Mouse (Mus musculus) embryonic facial prominence, embryonic 10.5 days (tissue): ENCODE measurements around the gene Cd209f. TPM values are rescaled to one million over a fixed set of nuclear protein-coding genes. Genes with fewer than 3 reads are reported as not detected.
"Not testable (repeated sequence)": the region's sequence is repeated elsewhere in the genome, so short reads cannot be mapped to it uniquely, and the experiment has no call there.

Experiments
- DNase-seq: peaks from one replicate; pipeline ENCODE4 v3.0.0-alpha.2; 2017; ENCODE audit warnings: low spot score
- H3K27ac ChIP-seq: fragments of 300-500 bp; sonication (generic); replicated peaks from 2 replicates; pipeline ENCODE4 v1.5.1; 2016; ENCODE audit warnings: mild to moderate bottlenecking
- H3K27me3 ChIP-seq: fragments of 300-500 bp; sonication (generic); replicated peaks from 2 replicates; pipeline ENCODE4 v1.6.1; 2016; ENCODE audit warnings: low read depth, mild to moderate bottlenecking; ENCODE audit not compliant: poor library complexity, severe bottlenecking
- H3K36me3 ChIP-seq: fragments of 300-500 bp; sonication (generic); replicated peaks from 2 replicates; pipeline ENCODE4 v1.6.1; 2016; ENCODE audit warnings: mild to moderate bottlenecking, moderate library complexity
- H3K4me1 ChIP-seq: fragments of 300-500 bp; sonication (generic); 2 replicates; pipeline ENCODE4 v1.6.1; 2016
- H3K4me3 ChIP-seq: fragments of 300-500 bp; sonication (generic); 2 replicates; pipeline ENCODE4 v1.5.1; 2016; ENCODE audit warnings: mild to moderate bottlenecking, moderate library complexity
- H3K9me3 ChIP-seq: fragments of 300-500 bp; sonication (generic); 2 replicates; pipeline ENCODE4 v1.6.1; 2016; ENCODE audit warnings: mild to moderate bottlenecking
- WGBS: fragments of 180-500 bp; shearing (Covaris S2); methylation state at CpG from one replicate; pipeline ENCODE4 v1.1.7; 2016; 5-methylcytosine and 5-hydroxymethylcytosine counted together
- polyA plus RNA-seq: library from polyadenylated mRNA; unstranded; fragments of >200 nt; fragmentation: Nextera tagmentation; extraction: Ambion mirVana; gene quantifications from 2 replicates; pipeline ENCODE4 v1.2.1, GENCODE M21; 2016

Gene Cd209f
- polyA plus RNA-seq: not detected in 2 replicates

DNA sequence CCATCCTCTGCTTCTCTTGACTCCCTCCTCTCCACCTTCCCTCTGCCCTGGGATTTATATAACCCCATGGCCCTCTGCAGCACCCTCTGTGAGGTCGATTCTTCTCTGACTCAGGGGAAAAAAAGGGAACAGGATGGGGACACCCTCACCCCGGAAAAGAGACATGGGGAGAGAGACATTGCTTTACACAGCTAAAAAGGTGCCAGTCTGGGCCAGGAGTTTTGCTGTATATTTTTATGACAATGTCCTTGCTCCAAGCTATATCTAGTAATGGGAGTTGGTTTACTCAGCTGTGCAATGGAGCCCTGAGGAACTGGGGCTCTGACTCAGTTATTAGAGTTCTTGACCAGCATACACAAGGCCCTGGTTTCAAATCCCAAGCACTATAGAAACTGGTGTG is at the start of gene Cd209f:
TSS of gene Cd209f (minus strand) at position 101 of the 400 bp plus-strand sequence.
- H3K9me3 ChIP-seq, DNase-seq, H3K27ac ChIP-seq, H3K36me3 ChIP-seq, H3K4me1 ChIP-seq, H3K4me3 ChIP-seq, H3K27me3 ChIP-seq: not testable (repeated sequence)
- WGBS: 62% methylated on average over 2 of the region's 2 CpGs

DNA sequence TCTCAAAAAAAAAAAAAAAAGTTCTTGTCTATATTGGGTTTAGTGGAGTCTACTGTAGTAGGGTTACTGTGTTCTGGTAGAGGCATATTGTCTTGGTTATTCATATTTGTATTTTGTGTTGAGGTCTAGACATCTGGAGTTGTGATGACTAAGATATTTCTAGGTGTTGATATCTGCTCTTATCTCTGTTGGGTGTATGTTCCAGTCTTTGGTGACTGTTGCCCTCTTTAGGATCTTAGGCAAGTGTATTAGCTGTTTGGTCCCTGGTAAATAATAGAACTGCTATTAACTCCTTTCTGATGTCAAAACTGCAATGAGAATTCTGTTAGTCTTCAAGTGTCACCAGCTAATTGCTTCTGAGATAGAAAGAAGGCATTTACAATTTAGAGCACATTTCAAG is 49.2 kb upstream of the Cd209f start:
- DNase-seq: no peak

DNA sequence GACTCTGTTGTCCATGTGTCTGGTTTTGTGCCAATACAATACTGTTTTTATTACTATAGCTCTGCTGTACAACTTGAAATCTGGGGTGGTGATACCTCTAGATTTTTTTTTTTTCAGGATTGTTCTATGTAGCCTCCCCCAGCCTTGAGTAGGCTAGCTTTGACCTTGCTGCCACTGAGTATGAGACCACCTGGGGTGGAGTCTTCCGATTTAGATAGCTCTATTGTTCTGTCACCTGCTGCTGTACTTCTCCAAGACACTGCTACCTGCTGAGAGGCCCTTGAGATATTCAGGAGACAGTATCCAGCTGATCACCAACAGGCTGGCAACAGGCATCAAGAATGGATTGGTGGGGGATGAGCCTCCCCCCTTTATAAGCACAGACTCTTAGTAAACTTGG is 41.6 kb upstream of the Cd209f start:
- no peaks in the 10 kb centered on the region for H3K36me3 ChIP-seq
- H3K27ac ChIP-seq: no peak overlapping the region
- 38% methylated on average over 1 of the region's 1 CpGs for WGBS
- DNase-seq: no peak
- H3K4me3 ChIP-seq: no peak overlapping the region
- H3K27me3 ChIP-seq: no peaks in the 10 kb centered on the region
- H3K4me1 ChIP-seq: no peaks in the 10 kb centered on the region
- H3K9me3 ChIP-seq: peaks cover 22% of the 10 kb centered on the region

More for the DNA sequence above, 49.2 kb upstream of the Cd209f start:
- Histone ChIP-seq H3K27ac (no peak overlapping the region), H3K4me3 (no peak overlapping the region), H3K36me3 (no peaks in the 10 kb centered on the region), H3K9me3 (peaks cover 17% of the 10 kb centered on the region), H3K27me3 (no peaks in the 10 kb centered on the region), H3K4me1 (no peaks in the 10 kb centered on the region)

DNA sequence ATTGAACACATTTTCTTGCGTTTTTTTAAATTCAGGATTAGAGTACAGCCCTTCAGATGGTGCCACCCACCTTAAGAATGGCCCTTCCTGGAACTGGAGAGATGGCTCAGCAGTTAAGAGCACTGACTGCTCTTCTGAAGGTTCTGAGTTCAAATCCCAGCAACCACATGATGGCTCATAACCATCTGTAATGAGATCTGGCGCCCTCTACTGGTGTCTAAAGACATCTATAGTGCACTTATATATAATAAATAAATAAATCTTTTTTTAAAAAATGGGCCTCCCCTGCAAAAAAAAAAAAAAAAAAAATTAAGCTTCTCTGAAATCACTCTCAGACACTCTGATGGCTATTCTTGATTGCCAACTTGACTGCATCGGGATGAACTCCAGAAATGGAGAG is 36.1 kb upstream of the Cd209f start:
- Histone ChIP-seq H3K9me3 (no peaks in the 10 kb centered on the region), H3K27ac (no peak overlapping the region), H3K36me3 (no peaks in the 10 kb centered on the region), H3K4me1 (no peaks in the 10 kb centered on the region), H3K27me3 (no peaks in the 10 kb centered on the region; the same call in 1 of the 2 replicates), H3K4me3 (no peak overlapping the region)
- DNase-seq: no peak
- WGBS: 61% methylated on average over 3 of the region's 3 CpGs

DNA sequence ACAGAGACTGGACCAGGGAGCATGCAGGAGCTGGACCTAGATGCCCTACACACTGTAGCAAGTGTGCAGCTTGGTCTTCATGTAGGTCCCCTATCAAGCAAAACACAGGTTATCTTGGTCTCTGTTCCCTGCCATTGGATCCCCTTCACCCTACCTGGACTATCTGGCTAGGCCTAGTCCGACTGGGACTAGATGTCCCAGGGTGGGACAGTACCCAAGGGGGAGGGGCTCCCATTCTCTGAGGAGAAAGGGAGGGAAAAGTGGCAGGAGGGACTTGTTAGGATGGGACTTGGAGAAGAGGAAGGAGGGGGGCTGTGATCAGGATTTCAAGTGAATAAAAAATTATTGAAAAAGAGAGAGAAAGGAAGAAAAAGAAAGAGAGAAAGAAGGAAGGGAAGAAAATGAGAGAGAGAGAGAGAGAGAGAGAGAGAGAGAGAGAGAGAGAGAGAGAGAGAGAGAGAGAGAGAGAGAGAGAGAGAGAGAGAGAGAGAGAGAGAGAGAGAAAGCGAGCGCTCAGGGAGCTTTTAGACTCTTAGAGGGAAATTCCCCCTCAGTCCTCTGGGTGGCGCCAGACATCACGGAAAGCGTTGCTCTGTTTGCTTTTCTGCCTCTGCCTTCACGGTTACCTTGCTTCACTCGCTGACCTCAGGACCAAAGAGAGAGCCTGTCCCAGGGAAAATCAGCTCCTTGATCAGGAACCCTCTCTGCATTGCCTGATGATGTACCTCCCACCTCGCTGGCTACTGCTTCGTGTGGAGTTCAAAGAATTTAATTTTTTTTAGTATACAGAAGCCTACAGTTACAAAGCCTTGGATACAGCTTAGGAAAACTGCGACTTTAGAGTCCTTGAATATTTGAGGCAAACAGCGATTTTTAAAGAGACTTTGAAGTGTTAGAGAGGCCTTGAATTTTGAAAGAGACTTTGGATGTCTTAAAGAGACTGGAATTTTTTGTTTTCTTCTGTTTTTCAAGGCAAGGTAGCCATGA is 34.3 kb upstream of the Cd209f start:
- no peak overlapping the region for H3K27ac ChIP-seq
- H3K4me1 ChIP-seq: no peaks in the 10 kb centered on the region
- no peaks in the 10 kb centered on the region for H3K36me3 ChIP-seq
- no peaks in the 10 kb centered on the region for H3K9me3 ChIP-seq
- 13% methylated on average over 12 of the region's 12 CpGs for WGBS
- DNase-seq: peak; percentile 77
- no peak overlapping the region for H3K4me3 ChIP-seq
- H3K27me3 ChIP-seq: no peaks in the 10 kb centered on the region; the same call in 1 of the 2 replicates

DNA sequence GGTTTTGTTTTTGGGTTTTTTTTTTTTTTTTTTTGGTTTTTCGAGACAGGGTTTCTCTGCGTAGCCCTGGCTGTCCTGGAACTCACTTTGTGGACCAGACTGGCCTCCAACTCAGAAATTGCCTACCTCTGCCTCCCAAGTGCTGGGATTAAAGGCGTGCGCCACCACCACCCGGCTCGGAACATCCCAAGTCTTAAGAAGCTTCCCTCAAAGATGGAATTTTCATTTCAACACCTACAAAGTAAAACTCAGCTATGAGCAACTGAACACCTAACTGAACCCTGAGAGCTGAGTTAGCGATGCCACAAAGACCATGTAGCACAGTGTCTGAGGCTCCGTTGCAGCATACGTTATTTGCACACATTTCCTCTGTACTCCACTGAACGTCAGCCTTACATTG is 28.2 kb upstream of the Cd209f start, which contains the start of gene Cd209g:
TSS of gene Cd209g (plus strand) at position 301 of the 400 bp plus-strand sequence.
- no peak for DNase-seq
- no peaks in the 10 kb centered on the region for H3K36me3 ChIP-seq
- no peak within 1 kb of the TSS for H3K4me3 ChIP-seq
- H3K9me3 ChIP-seq: no peaks in the 10 kb centered on the region
- no peaks in the 10 kb centered on the region for H3K4me1 ChIP-seq
- no peak within 1 kb of the TSS for H3K27ac ChIP-seq
- WGBS: 89% methylated on average over 10 of the region's 10 CpGs
- H3K27me3 ChIP-seq: no peaks in the 10 kb centered on the region

DNA sequence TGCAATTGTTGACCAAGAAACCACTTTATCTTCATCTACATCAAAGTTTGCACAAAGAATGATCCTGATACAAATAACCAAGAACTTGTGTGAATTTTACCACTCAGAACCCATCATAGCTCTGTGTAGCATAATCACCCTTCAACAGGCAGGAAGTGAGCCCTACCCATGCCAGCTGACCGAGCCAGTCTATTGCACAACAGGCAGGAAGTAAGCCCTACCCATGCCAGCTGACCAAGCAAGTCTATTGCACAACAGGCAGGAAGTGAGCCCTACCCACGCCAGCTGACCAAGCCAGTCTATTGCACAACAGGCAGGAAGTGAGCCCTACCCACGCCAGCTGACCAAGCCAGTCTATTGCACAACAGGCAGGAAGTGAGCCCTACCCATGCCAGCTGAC is 17.1 kb downstream of the Cd209f start:
- not testable (repeated sequence) for H3K4me1 ChIP-seq, H3K9me3 ChIP-seq, H3K36me3 ChIP-seq, H3K27ac ChIP-seq, H3K4me3 ChIP-seq, DNase-seq, H3K27me3 ChIP-seq
- WGBS: 84% methylated on average over 3 of the region's 3 CpGs

DNA sequence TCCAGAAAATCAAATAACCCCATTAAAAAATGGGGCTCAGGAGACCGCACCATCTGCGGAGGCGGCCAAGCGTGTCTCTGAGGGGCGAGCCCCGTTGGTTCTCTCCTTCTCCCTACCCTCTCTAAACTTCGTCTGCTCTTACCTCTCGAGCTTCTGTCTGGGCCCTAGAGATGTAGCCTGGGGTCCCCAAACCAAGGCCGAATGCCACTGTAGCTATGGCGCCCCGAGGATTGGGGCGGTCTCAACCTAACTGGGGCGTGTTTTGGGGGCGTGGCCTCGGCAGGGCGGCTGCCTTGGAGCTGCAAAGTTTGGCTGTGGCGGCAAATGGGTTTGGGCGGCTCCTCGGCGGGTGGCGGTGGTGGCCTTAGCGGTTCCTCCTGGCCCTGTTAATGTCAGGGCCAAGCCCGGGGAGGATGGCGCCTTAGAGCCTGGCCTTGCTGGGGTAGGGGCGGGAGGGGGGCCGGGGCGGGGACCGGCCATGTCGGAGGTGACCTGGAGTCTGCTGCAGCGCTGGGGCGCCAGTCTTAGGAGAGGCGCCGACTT is 18.4 kb downstream of the Cd209f start:
- H3K27me3 ChIP-seq, H3K4me1 ChIP-seq, H3K36me3 ChIP-seq, H3K27ac ChIP-seq, DNase-seq, H3K9me3 ChIP-seq: not testable (repeated sequence)
- whole genome bisulfite sequencing: 37% methylated on average over 33 of the region's 33 CpGs
- peak overlapping the region; percentile 28; the same call in 1 of the 2 replicates for H3K4me3 ChIP-seq

Other genes starting within 250 kb of the Cd209f start
- gene Cd209d, start 227.3 kb downstream of the Cd209f start, polyA plus RNA-seq: not detected in 2 replicates
- gene Cd209b, start 179.0 kb downstream of the Cd209f start, polyA plus RNA-seq: not detected in 2 replicates
- 0.48 and 0.74 TPM in 2 replicates for gene Cd209c, start 151.1 kb downstream of the Cd209f start, polyA plus RNA-seq
- not detected in 2 replicates for gene Cd209g, start 28.3 kb upstream of the Cd209f start, polyA plus RNA-seq
- 23.3 and 25.9 TPM in 2 replicates for gene Evi5l, start 60.7 kb upstream of the Cd209f start, polyA plus RNA-seq
- gene Prr36, start 111.6 kb upstream of the Cd209f start, polyA plus RNA-seq: 5.7 and 7.2 TPM in 2 replicates
- gene Lrrc8e, start 121.0 kb upstream of the Cd209f start, polyA plus RNA-seq: 0.49 and 0.56 TPM in 2 replicates
- gene Map2k7, start 132.9 kb upstream of the Cd209f start, polyA plus RNA-seq: 31.0 and 32.8 TPM in 2 replicates
- 0.44 and 0.85 TPM in 2 replicates for gene Gm49320, start 133.0 kb upstream of the Cd209f start, polyA plus RNA-seq
- gene Tgfbr3l, start 142.4 kb upstream of the Cd209f start, polyA plus RNA-seq: 4.4 and 5.2 TPM in 2 replicates
- gene Snapc2, start 147.2 kb upstream of the Cd209f start, polyA plus RNA-seq: 62.3 and 64.6 TPM in 2 replicates
- 121 and 134 TPM in 2 replicates for gene Ctxn1, start 153.4 kb upstream of the Cd209f start, polyA plus RNA-seq
- gene Timm44, start 170.1 kb upstream of the Cd209f start, polyA plus RNA-seq: 64.7 and 73.3 TPM in 2 replicates
- 24.4 and 25.4 TPM in 2 replicates for gene Ccl25, start 219.4 kb upstream of the Cd209f start, polyA plus RNA-seq
- gene Elavl1, start 219.6 kb upstream of the Cd209f start, polyA plus RNA-seq: 362 and 373 TPM in 2 replicates